Mouse (Mus musculus): ENCODE measurements around the gene Rrn3. TPM values are rescaled to one million over a fixed set of nuclear protein-coding genes. Genes with fewer than 3 reads are reported as not detected.
"Not testable (repeated sequence)": the region's sequence is repeated elsewhere in the genome, so short reads cannot be mapped to it uniquely, and the experiment has no call there.

The Rrn3 gene
- 23.5 and 24.2 TPM in 2 replicates for polyA plus RNA-seq (2012; rRNA removed)
- 43.1 and 43.8 TPM in 2 replicates for polyA plus RNA-seq (2014; fragmentation: Nextera tagmentation; extraction: Ambion mirVana)

DNA sequence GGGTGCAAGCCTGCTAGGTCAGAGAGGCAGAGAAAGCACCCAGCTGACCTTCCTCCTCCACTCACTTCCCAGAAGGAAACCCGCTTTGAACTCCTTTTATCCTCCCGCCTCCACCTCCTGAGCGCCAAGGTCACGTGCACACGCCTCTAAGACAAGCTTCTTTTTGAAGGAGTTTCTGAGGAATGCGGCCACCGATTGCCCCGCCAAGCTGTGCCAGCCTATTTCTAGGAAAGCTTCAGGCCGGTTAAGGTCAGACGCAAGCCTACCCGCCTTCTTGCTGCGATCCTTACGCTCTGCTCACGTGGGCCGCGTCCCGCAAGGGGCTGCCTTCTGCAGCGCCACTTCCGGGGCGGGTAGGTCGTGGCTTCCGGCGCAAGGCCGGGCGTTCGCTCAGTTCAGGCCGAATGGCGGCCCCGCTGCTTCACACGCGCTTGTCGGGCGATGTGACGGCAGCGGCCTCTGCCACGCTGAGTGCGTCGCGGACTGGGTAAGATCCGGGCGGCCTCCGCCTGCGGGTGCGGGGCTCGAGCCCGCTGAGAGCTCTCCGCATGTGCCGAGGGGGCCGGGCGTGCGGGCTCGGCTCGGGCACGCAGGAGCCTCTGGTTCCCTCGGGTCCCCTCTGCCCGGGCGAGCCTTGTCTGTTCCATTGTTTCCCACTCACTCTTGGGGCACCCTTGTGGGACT lies at the start of gene Rrn3:
Rrn3 (plus strand) TSS at position 356 of the 684 bp plus-strand sequence.
- 1% methylated on average over 42 of the region's 57 CpGs for WGBS
- Histone ChIP-seq H3K27ac (replicated peaks; ENCODE audit: low read depth, low read length) (peak within 1 kb of the TSS; percentile 76), H3K9ac (ENCODE audit: low read depth, low read length, severe bottlenecking) (peak within 1 kb of the TSS; percentile 85), H3K4me1 (ENCODE audit: control insufficient read depth, insufficient read depth, low read length) (peaks cover 11% of the 10 kb centered on the region), H3K4me3 (replicated peaks; ENCODE audit: low read length) (peak within 1 kb of the TSS; percentile 73), H3K36me3 (ENCODE audit: control insufficient read depth, insufficient read depth, low read length) (peaks cover 20% of the 10 kb centered on the region), H3K27me3 (ENCODE audit: control insufficient read depth, insufficient read depth, low read length) (no peaks in the 10 kb centered on the region), H3K4me2 (replicated peaks; ENCODE audit: low read depth, low read length, severe bottlenecking) (peak within 1 kb of the TSS; percentile 66), H3K9me3 (ENCODE audit: control insufficient read depth, low read length) (no peaks in the 10 kb centered on the region)
- TF ChIP-seq POLR2A (IDR thresholded peaks at IDR 0.05; ENCODE audit: borderline replicate concordance, extremely low read depth, insufficient read depth, insufficient read length): peak; percentile 88; the same call in 1 of the 2 replicates
- DNase-seq (ENCODE audit: low spot score): peak; percentile 84
- ATAC-seq (ENCODE audit: low FRiP score, low read depth): peak; percentile 98

DNA sequence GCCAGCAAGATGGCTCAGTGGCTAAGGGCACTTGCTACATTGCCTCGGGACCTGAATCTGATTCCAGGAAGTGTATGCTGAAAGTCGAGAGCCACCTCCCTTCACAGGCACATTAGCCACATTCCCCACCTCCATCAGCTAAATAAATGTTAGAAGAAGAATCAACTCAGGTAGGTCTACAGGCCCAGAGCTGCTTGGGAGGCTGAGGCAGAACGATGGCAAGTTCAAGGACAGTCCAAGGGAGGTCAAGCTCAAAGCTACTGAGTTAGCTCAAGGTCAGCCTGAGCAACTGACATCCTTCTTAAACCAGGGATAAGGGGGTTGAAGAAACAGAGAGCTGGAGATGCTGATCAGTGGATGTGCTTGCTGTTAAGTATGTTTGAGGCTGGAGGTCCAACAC lies 47.7 kb upstream of the Rrn3 start:
- H3K4me2 ChIP-seq (replicated peaks; ENCODE audit: low read depth, low read length, severe bottlenecking): no peak overlapping the region
- H3K4me3 ChIP-seq (replicated peaks; ENCODE audit: low read length): no peak overlapping the region
- 63% methylated on average over 3 of the region's 3 CpGs for WGBS
- ATAC-seq (ENCODE audit: low FRiP score, low read depth) (no peak), DNase-seq (ENCODE audit: low spot score) (no peak)
- H3K27ac ChIP-seq (replicated peaks; ENCODE audit: low read depth, low read length): no peak overlapping the region
- no peaks in the 10 kb centered on the region for H3K27me3 ChIP-seq (ENCODE audit: control insufficient read depth, insufficient read depth, low read length)
- no peaks in the 10 kb centered on the region for H3K4me1 ChIP-seq (ENCODE audit: control insufficient read depth, insufficient read depth, low read length)
- TF ChIP-seq POLR2A (IDR thresholded peaks at IDR 0.05; ENCODE audit: borderline replicate concordance, extremely low read depth, insufficient read depth, insufficient read length): no peak
- H3K9me3 ChIP-seq (ENCODE audit: control insufficient read depth, low read length): no peaks in the 10 kb centered on the region
- no peak overlapping the region for H3K9ac ChIP-seq (ENCODE audit: low read depth, low read length, severe bottlenecking)
- H3K36me3 ChIP-seq (ENCODE audit: control insufficient read depth, insufficient read depth, low read length): no peaks in the 10 kb centered on the region

DNA sequence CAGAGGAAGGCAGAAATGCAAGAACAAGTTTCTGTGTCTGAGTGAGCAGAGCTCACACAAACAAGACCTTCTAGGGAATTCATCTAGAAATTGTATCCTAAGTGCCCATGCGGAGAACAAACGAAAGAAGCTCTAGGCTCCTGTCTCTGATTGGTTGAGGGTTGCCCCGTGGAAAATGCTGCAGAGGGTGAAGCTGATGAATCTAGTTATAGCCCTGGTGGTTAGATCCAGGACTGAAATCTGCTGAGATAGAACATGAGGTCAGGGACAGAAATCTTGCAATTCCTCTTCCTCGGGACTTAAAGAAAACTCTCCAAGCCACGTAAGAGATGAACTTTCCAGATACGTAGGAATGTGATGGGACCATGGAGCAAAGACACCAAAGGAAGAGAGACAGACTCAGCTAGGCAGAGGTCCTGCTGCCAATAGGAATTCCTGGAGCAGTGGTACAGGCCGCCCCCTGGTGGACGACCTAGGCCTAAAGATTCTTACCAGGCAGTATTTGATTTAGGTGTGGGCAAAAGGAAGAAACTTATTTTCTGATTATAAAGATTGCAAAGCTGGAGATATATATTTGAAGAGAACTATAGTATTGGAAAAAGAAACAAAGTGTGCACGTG lies 46.9 kb upstream of the Rrn3 start:
- ATAC-seq (ENCODE audit: low FRiP score, low read depth): no peak
- TF ChIP-seq POLR2A (IDR thresholded peaks at IDR 0.05; ENCODE audit: borderline replicate concordance, extremely low read depth, insufficient read depth, insufficient read length): no peak
- Histone ChIP-seq H3K36me3 (ENCODE audit: control insufficient read depth, insufficient read depth, low read length) (no peaks in the 10 kb centered on the region), H3K27me3 (ENCODE audit: control insufficient read depth, insufficient read depth, low read length) (no peaks in the 10 kb centered on the region), H3K4me3 (replicated peaks; ENCODE audit: low read length) (no peak overlapping the region), H3K4me1 (ENCODE audit: control insufficient read depth, insufficient read depth, low read length) (no peaks in the 10 kb centered on the region), H3K27ac (replicated peaks; ENCODE audit: low read depth, low read length) (no peak overlapping the region), H3K9me3 (ENCODE audit: control insufficient read depth, low read length) (no peaks in the 10 kb centered on the region), H3K4me2 (replicated peaks; ENCODE audit: low read depth, low read length, severe bottlenecking) (no peak overlapping the region), H3K9ac (ENCODE audit: low read depth, low read length, severe bottlenecking) (no peak overlapping the region)
- WGBS: 26% methylated on average over 9 of the region's 9 CpGs
- peak; percentile 77 for DNase-seq (ENCODE audit: low spot score)

GRCm38 (mm10) chr16:13735977-13736376 lies 44.5 kb upstream of the Rrn3 start:
- ATAC-seq (ENCODE audit: low FRiP score, low read depth): no peak

GRCm38 (mm10) chr16:13739044-13739443 lies 41.5 kb upstream of the Rrn3 start:
- H3K27me3 ChIP-seq (ENCODE audit: control insufficient read depth, insufficient read depth, low read length); H3K4me3 ChIP-seq (replicated peaks; ENCODE audit: low read length); H3K4me1 ChIP-seq (ENCODE audit: control insufficient read depth, insufficient read depth, low read length); ATAC-seq (ENCODE audit: low FRiP score, low read depth); H3K4me2 ChIP-seq (replicated peaks; ENCODE audit: low read depth, low read length, severe bottlenecking); H3K9ac ChIP-seq (ENCODE audit: low read depth, low read length, severe bottlenecking); H3K9me3 ChIP-seq (ENCODE audit: control insufficient read depth, low read length); H3K27ac ChIP-seq (replicated peaks; ENCODE audit: low read depth, low read length); H3K36me3 ChIP-seq (ENCODE audit: control insufficient read depth, insufficient read depth, low read length); DNase-seq (ENCODE audit: low spot score): not testable (repeated sequence)
- WGBS: 67% methylated on average over 4 of the region's 4 CpGs

More at GRCm38 (mm10) chr16:13735977-13736376, 44.5 kb upstream of the Rrn3 start:
- H3K4me3 ChIP-seq (replicated peaks; ENCODE audit: low read length): no peak overlapping the region
- DNase-seq (ENCODE audit: low spot score): no peak
- no peak overlapping the region for H3K27ac ChIP-seq (replicated peaks; ENCODE audit: low read depth, low read length)
- no peaks in the 10 kb centered on the region for H3K4me1 ChIP-seq (ENCODE audit: control insufficient read depth, insufficient read depth, low read length)
- no peaks in the 10 kb centered on the region for H3K36me3 ChIP-seq (ENCODE audit: control insufficient read depth, insufficient read depth, low read length)
- 44% methylated on average over 8 of the region's 8 CpGs for WGBS
- H3K9ac ChIP-seq (ENCODE audit: low read depth, low read length, severe bottlenecking): no peak overlapping the region
- no peaks in the 10 kb centered on the region for H3K9me3 ChIP-seq (ENCODE audit: control insufficient read depth, low read length)
- TF ChIP-seq POLR2A (IDR thresholded peaks at IDR 0.05; ENCODE audit: borderline replicate concordance, extremely low read depth, insufficient read depth, insufficient read length): no peak
- H3K27me3 ChIP-seq (ENCODE audit: control insufficient read depth, insufficient read depth, low read length): no peaks in the 10 kb centered on the region
- H3K4me2 ChIP-seq (replicated peaks; ENCODE audit: low read depth, low read length, severe bottlenecking): no peak overlapping the region

Measured in limb, embryonic 14.5 days (tissue).